In the genomic region with DNA sequence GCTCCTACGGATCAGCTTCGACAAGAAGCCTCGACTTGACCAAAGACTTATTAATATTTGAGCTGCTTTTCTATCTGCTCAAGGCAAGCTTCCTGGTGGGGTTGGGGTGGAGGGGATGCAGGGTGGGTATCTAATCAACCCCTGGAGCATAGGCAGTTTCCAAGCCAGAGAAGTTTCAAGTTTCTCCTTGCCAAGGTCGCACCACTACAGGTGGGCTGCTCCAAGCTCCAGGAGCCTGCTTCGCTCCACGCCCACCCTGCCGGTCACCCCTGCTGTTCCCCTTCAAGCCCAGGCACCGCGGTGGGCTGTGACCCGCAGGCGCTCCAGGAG, we compare ENCODE assay signal across 8 mouse cellular contexts. TPM values are rescaled to one million over a fixed set of nuclear protein-coding genes. Genes with fewer than 3 reads are reported as not detected.
DNase-seq lines count a peak whose midpoint lies in the region; ATAC-seq and TF ChIP-seq lines count a peak whose summit lies in the region.

No protein-coding gene starts in this region.

- no peaks in the 10 kb centered on the region for H3K4me1 ChIP-seq in lung, embryonic 14.5 days (ENCODE audit: insufficient read depth)
- no peaks in the 10 kb centered on the region; the same call in 1 of the 2 replicates for H3K4me1 ChIP-seq in embryonic fibroblast, embryonic 13.5 days (ENCODE audit: control insufficient read depth, insufficient read depth, low read length)
- no peaks in the 10 kb centered on the region for H3K4me1 ChIP-seq in intestine, embryonic 15.5 days (replicated peaks)
- peaks cover 12% of the 10 kb centered on the region for H3K4me1 ChIP-seq in neural tube, embryonic 13.5 days (replicated peaks)

- H3K27me3 ChIP-seq in lung, embryonic 14.5 days (ENCODE audit: insufficient read depth, low read length) = peaks cover 47% of the 10 kb centered on the region
- peaks cover 23% of the 10 kb centered on the region for H3K27me3 ChIP-seq in intestine, embryonic 15.5 days (replicated peaks)
- H3K27me3 ChIP-seq in neural tube, embryonic 13.5 days = peaks cover 63% of the 10 kb centered on the region

- TF ChIP-seq POLR2A in embryonic fibroblast, embryonic 13.5 days (IDR thresholded peaks at IDR 0.05; ENCODE audit: low read depth, low read length) = no peak

- peak overlapping the region; percentile 61 for H3K9ac ChIP-seq in lung, embryonic 14.5 days
- H3K9ac ChIP-seq in intestine, embryonic 15.5 days = peak overlapping the region; percentile 64
- H3K9ac ChIP-seq in neural tube, embryonic 13.5 days = peak overlapping the region; percentile 67

- H3K36me3 ChIP-seq in lung, embryonic 14.5 days (ENCODE audit: insufficient read depth) = no peaks in the 10 kb centered on the region
- no peaks in the 10 kb centered on the region for H3K36me3 ChIP-seq in intestine, embryonic 15.5 days
- no peaks in the 10 kb centered on the region for H3K36me3 ChIP-seq in neural tube, embryonic 13.5 days

- TF ChIP-seq CTCF in lung, embryonic 14.5 days (IDR thresholded peaks at IDR 0.05; ENCODE audit: low read depth) = no peak
- no peak for TF ChIP-seq CTCF in embryonic fibroblast, embryonic 13.5 days (IDR thresholded peaks at IDR 0.05; ENCODE audit: borderline replicate concordance, insufficient read depth, low read length)

- H3K27ac ChIP-seq in lung, embryonic 14.5 days (ENCODE audit: low read depth) = no peak overlapping the region
- no peak overlapping the region for H3K27ac ChIP-seq in embryonic fibroblast, embryonic 13.5 days (ENCODE audit: insufficient read depth, low read length)
- no peak overlapping the region for H3K27ac ChIP-seq in intestine, embryonic 15.5 days
- H3K27ac ChIP-seq in neural tube, embryonic 13.5 days (replicated peaks) = no peak overlapping the region

- H3K4me2 ChIP-seq in lung, embryonic 14.5 days = peak overlapping the region; percentile 98
- H3K4me2 ChIP-seq in intestine, embryonic 15.5 days (replicated peaks) = peak overlapping the region; percentile 100
- H3K4me2 ChIP-seq in neural tube, embryonic 13.5 days = peak overlapping the region; percentile 100

- peak; percentile 4 for DNase-seq in lung, embryonic 14.5 days
- DNase-seq in lung, postnatal 10 days = no peak
- no peak for DNase-seq in cerebellum, adult 8-10 months
- no peak for DNase-seq in right cerebral cortex, adult 2 months (ENCODE audit: low spot score in 2 of 2)
- no peak for DNase-seq in right cerebral cortex, postnatal 4 days

- H3K4me3 ChIP-seq in lung, embryonic 14.5 days (ENCODE audit: low read depth, low read length) = peak overlapping the region; percentile 68
- H3K4me3 ChIP-seq in embryonic fibroblast, embryonic 13.5 days (ENCODE audit: insufficient read depth, low read length) = peak overlapping the region; percentile 73
- peak overlapping the region; percentile 79 for H3K4me3 ChIP-seq in intestine, embryonic 15.5 days (replicated peaks)
- peak overlapping the region; percentile 77 for H3K4me3 ChIP-seq in neural tube, embryonic 13.5 days

- ATAC-seq in lung, embryonic 14.5 days (ENCODE audit: insufficient read depth) = no peak
- ATAC-seq in intestine, embryonic 15.5 days = no peak; the same call in 1 of the 2 replicates
- ATAC-seq in neural tube, embryonic 13.5 days (ENCODE audit: low read depth) = no peak

- WGBS in lung, embryonic 14.5 days = under 1% methylated on average over 11 of the region's 11 CpGs
- WGBS in intestine, embryonic 15.5 days = 1% methylated on average over 11 of the region's 11 CpGs
- WGBS in neural tube, embryonic 13.5 days = 0% methylated on average over 11 of the region's 11 CpGs

- H3K9me3 ChIP-seq in lung, embryonic 14.5 days (ENCODE audit: low read depth, low read length) = no peaks in the 10 kb centered on the region
- H3K9me3 ChIP-seq in intestine, embryonic 15.5 days = no peaks in the 10 kb centered on the region
- no peaks in the 10 kb centered on the region for H3K9me3 ChIP-seq in neural tube, embryonic 13.5 days

RNA-seq across cellular contexts. Expression of gene Pcgf5, which starts 0.3 kb away (rescaled TPM):
- polyA plus RNA-seq in lung, embryonic 14.5 days (2014; fragmentation: Nextera tagmentation; extraction: Ambion mirVana) = 11.8 and 14.9 TPM in 2 replicates
- 12.0 and 12.4 TPM in 2 replicates for polyA plus RNA-seq in embryonic fibroblast, embryonic 13.5 days (2011; ENCODE audit: insufficient read length, low read depth, missing spikeins)
- 23.6 and 27.0 TPM in 2 replicates for polyA plus RNA-seq in intestine, embryonic 15.5 days (2015; fragmentation: Nextera tagmentation; extraction: Ambion mirVana)
- polyA plus RNA-seq in neural tube, embryonic 13.5 days (2015; fragmentation: Nextera tagmentation; extraction: Ambion mirVana) = 5.3 and 6.9 TPM in 2 replicates
